Mouse (Mus musculus): ENCODE data around the gene Vmn1r177. TPM values are rescaled to one million over a fixed set of nuclear protein-coding genes. Genes with fewer than 3 reads are reported as not detected.
"Not testable (repeated sequence)": the region's sequence is repeated elsewhere in the genome, so short reads cannot be mapped to it uniquely, and the experiment has no call there.

The Vmn1r177 gene
- polyA plus RNA-seq (2012; rRNA removed) = not detected in 2 replicates

DNA sequence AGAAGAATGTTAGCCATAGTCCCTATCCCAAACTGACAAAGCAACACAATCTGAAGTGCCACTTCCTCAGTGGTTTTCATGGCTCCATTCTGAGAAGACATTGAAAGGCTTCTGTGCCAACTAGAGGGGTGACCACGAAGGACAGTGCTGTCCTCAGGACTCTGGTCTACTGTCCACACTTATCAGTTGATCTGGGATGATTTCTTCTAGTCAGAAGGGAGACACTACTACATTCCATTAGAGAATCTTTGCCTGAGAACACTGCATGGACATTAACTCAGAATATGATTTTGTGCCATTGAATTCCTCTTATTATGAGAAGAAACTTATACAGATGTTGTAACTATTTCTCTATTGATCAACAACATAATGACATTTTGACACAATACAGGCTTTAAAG is at the start of gene Vmn1r177:
Vmn1r177 (minus strand) TSS at position 101 of the 400 bp plus-strand sequence.
- not testable (repeated sequence) for H3K4me1 ChIP-seq (ENCODE audit: control insufficient read depth, insufficient read depth, low read length); H3K27ac ChIP-seq (ENCODE audit: insufficient read depth, low read length); H3K4me3 ChIP-seq (ENCODE audit: insufficient read depth, low read length)

DNA sequence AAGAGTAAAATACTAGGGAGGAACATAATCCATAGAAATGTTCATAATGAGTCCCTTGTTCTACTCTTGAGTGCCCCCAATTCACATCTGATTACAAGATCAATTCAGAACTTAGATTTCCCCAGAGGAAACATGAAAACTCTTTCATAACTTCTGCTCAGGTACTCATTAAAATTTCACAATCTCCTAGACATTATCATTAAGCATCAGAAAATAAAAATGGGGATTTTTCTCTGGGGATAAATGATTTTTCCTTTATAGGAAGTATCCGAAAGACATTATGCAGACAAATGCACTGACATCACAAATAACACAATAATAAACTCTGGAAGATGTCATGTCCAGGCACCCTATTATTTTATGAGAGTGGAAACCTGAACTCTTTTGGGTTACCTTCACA is 25.5 kb upstream of the Vmn1r177 start, which contains the start of gene Vmn1r178:
Vmn1r178 (plus strand) TSS at position 301 of the 400 bp plus-strand sequence.
- TF ChIP-seq POLR2A (IDR thresholded peaks at IDR 0.05; ENCODE audit: extremely low read depth, insufficient read depth, low read length) (no peak), CTCF (IDR thresholded peaks at IDR 0.05; ENCODE audit: extremely low read depth, insufficient read depth, low read length) (no peak)
- Histone ChIP-seq H3K4me1 (ENCODE audit: control insufficient read depth, insufficient read depth, low read length) (no peaks in the 10 kb centered on the region), H3K4me3 (ENCODE audit: insufficient read depth, low read length) (no peak within 1 kb of the TSS), H3K27ac (ENCODE audit: insufficient read depth, low read length) (no peak within 1 kb of the TSS)

DNA sequence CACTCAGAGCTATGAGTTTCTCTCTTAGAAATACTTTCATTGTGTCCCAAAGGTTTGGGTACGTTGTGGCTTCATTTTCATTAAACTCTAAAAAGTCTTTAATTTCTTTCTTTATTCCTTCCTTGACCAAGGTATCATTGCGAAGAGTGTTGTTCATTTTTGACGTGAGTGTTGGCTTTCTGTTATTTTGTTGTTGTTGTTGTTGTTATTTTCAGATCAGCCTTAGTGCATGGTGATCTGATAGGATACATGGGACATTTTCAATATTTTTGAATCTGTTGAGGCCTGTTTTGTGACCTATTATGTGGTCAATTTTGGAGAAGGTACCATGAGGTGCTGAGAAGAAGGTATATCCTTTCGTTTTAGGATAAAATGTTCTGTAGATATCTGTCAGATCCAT is 10.7 kb upstream of the Vmn1r177 start:
- not testable (repeated sequence) for H3K4me1 ChIP-seq (ENCODE audit: control insufficient read depth, insufficient read depth, low read length); H3K4me3 ChIP-seq (ENCODE audit: insufficient read depth, low read length); H3K27ac ChIP-seq (ENCODE audit: insufficient read depth, low read length)

DNA sequence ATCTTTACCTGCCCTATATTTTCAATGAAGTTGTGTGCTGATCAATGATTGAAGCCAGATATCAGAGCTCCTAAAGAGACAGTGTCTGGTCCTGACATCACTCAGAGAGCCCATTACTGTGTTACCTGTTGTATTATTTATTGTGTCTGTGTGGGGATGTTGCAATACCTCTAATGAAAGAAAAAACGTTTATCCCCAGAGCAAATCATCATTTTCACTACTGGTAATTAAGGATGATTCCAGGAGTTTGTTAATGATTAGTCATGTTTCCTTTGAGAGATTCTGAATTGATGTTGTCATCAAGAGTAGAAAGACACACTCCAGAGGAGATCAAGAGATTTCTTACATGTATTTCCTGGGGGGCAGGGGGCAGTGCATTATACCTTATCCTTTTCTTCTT is 29.0 kb downstream of the Vmn1r177 start, which contains the start of gene Vmn1r176:
Vmn1r176 (minus strand) TSS at position 101 of the 400 bp plus-strand sequence.
- not testable (repeated sequence) for H3K4me3 ChIP-seq (ENCODE audit: insufficient read depth, low read length); H3K27ac ChIP-seq (ENCODE audit: insufficient read depth, low read length); H3K4me1 ChIP-seq (ENCODE audit: control insufficient read depth, insufficient read depth, low read length)

Other genes with a start within 250 kb of the Vmn1r177 start
- gene Vmn1r171, start 235.7 kb downstream of the Vmn1r177 start, polyA plus RNA-seq (2012; rRNA removed) = not detected in 2 replicates
- not detected in 2 replicates for gene Vmn1r172, start 208.1 kb downstream of the Vmn1r177 start, polyA plus RNA-seq (2012; rRNA removed)
- gene Vmn1r173, start 165.7 kb downstream of the Vmn1r177 start, polyA plus RNA-seq (2012; rRNA removed) = not detected in 2 replicates
- not detected in 2 replicates for gene Vmn1r174, start 114.2 kb downstream of the Vmn1r177 start, polyA plus RNA-seq (2012; rRNA removed)
- gene Vmn1r175, start 55.8 kb downstream of the Vmn1r177 start, polyA plus RNA-seq (2012; rRNA removed) = not detected in 2 replicates
- gene Vmn1r176, start 29.1 kb downstream of the Vmn1r177 start, polyA plus RNA-seq (2012; rRNA removed) = not detected in 2 replicates
- gene Vmn1r178, start 25.6 kb upstream of the Vmn1r177 start, polyA plus RNA-seq (2012; rRNA removed) = not detected in 2 replicates
- gene Vmn1r179, start 60.5 kb upstream of the Vmn1r177 start, polyA plus RNA-seq (2012; rRNA removed) = not detected in 2 replicates
- not detected in 2 replicates for gene Vmn1r180, start 84.2 kb upstream of the Vmn1r177 start, polyA plus RNA-seq (2012; rRNA removed)
- gene Vmn1r181, start 108.2 kb upstream of the Vmn1r177 start, polyA plus RNA-seq (2012; rRNA removed) = not detected in 2 replicates
- gene V1rd19, start 135.2 kb upstream of the Vmn1r177 start, polyA plus RNA-seq (2012; rRNA removed) = not detected in 2 replicates
- gene Vmn1r183, start 186.8 kb upstream of the Vmn1r177 start, polyA plus RNA-seq (2012; rRNA removed) = not detected in 2 replicates
- gene Zfp180, start 215.5 kb upstream of the Vmn1r177 start, polyA plus RNA-seq (2012; rRNA removed) = 39.0 and 42.0 TPM in 2 replicates
- 9.9 and 10.6 TPM in 2 replicates for gene Zfp112, start 245.9 kb upstream of the Vmn1r177 start, polyA plus RNA-seq (2012; rRNA removed)